Mouse (Mus musculus): Measurements from ENCODE around the gene Tlcd2.

Tlcd2 gene

GRCm38 (mm10) chr11:75466731-75467505 lies 5.4 kb downstream of the Tlcd2 start:
- DNase-seq (ENCODE audit: low spot score) = no peak

GRCm38 (mm10) chr11:75467512-75468215 lies 6.1 kb downstream of the Tlcd2 start:
- peak; percentile 61 for DNase-seq (ENCODE audit: low spot score)

- no peak for DNase-seq (ENCODE audit: low spot score)
Observed at GRCm38 (mm10) chr11:75468410-75468809, 6.9 kb downstream of the Tlcd2 start.

GRCm38 (mm10) chr11:75469261-75469660 lies 7.7 kb downstream of the Tlcd2 start:
- no peak for DNase-seq (ENCODE audit: low spot score)

GRCm38 (mm10) chr11:75470675-75471074 lies 9.2 kb downstream of the Tlcd2 start:
- DNase-seq (ENCODE audit: low spot score) = no peak

- no peak for DNase-seq (ENCODE audit: low spot score)
Observed at GRCm38 (mm10) chr11:75472469-75473081, 11.1 kb downstream of the Tlcd2 start.

GRCm38 (mm10) chr11:75473376-75473775 lies 11.9 kb downstream of the Tlcd2 start:
- DNase-seq (ENCODE audit: low spot score) = no peak

GRCm38 (mm10) chr11:75486192-75486591 lies 24.7 kb downstream of the Tlcd2 start:
- DNase-seq (ENCODE audit: low spot score) = no peak

- peak; percentile 98 for DNase-seq (ENCODE audit: low spot score)
Observed at GRCm38 (mm10) chr11:75486601-75487285, 25.2 kb downstream of the Tlcd2 start, which contains the start of gene Prpf8. Prpf8 (plus strand) TSS chr11:75486816.

GRCm38 (mm10) chr11:75487496-75487895 lies 26.0 kb downstream of the Tlcd2 start:
- no peak for DNase-seq (ENCODE audit: low spot score)

- no peak for DNase-seq (ENCODE audit: low spot score)
Observed at GRCm38 (mm10) chr11:75494296-75495049, 33.0 kb downstream of the Tlcd2 start.

GRCm38 (mm10) chr11:75498126-75498525 lies 36.6 kb downstream of the Tlcd2 start:
- no peak for DNase-seq (ENCODE audit: low spot score)

GRCm38 (mm10) chr11:75508162-75508561 lies 46.6 kb downstream of the Tlcd2 start:
- no peak for DNase-seq (ENCODE audit: low spot score)

GRCm38 (mm10) chr11:75508904-75509303 lies 47.4 kb downstream of the Tlcd2 start:
- DNase-seq (ENCODE audit: low spot score) = no peak

GRCm38 (mm10) chr11:75509741-75510626 lies 48.5 kb downstream of the Tlcd2 start, which contains the start of gene Rilp:
Rilp (plus strand) TSS chr11:75510094.
- peak; percentile 93 for DNase-seq (ENCODE audit: low spot score)

- DNase-seq (ENCODE audit: low spot score) = peak; percentile 94
Observed at GRCm38 (mm10) chr11:75510627-75510993, 49.1 kb downstream of the Tlcd2 start.

GRCm38 (mm10) chr11:75511213-75511612 lies 49.7 kb downstream of the Tlcd2 start:
- peak; percentile 76 for DNase-seq (ENCODE audit: low spot score)

- DNase-seq (ENCODE audit: low spot score) = no peak
Observed at GRCm38 (mm10) chr11:75512301-75513018, 50.9 kb downstream of the Tlcd2 start.

GRCm38 (mm10) chr11:75513336-75513735 lies 51.8 kb downstream of the Tlcd2 start, which contains the start of gene Scarf1:
Scarf1 (plus strand) TSS chr11:75513540.
- peak; percentile 79 for DNase-seq (ENCODE audit: low spot score)

- no peak for DNase-seq (ENCODE audit: low spot score)
Observed at GRCm38 (mm10) chr11:75515186-75515585, 53.7 kb downstream of the Tlcd2 start.

Data from lung, postnatal 25 days (tissue).